In genomic region chrX:144301476-144301875, GRCm38 (mm10) we compare ENCODE assay signal across 13 mouse cellular contexts. TPM values are rescaled to one million over a fixed set of nuclear protein-coding genes. Genes with fewer than 3 reads are reported as not detected.
DNase-seq lines count a peak whose midpoint lies in the region; ATAC-seq and TF ChIP-seq lines count a peak whose summit lies in the region.
"Had no signal": no experiment of that assay in that cellular context is flagged by ENCODE, and none has a peak within 500 bp of the region (broad histone marks: within the 10 kb centered on the region; RNA-seq: fewer than 3 reads in every experiment).

No protein-coding gene starts in this region.

- H3K4me2 ChIP-seq in intestine, postnatal 0 days (replicated peaks; ENCODE audit: low read depth): no peak overlapping the region
- H3K4me2 ChIP-seq in intestine, embryonic 15.5 days (replicated peaks): no peak overlapping the region
- H3K4me2 ChIP-seq: neural tube, embryonic 12.5 days; stomach, embryonic 15.5 days had no signal

- no peak overlapping the region for H3K4me3 ChIP-seq in intestine, postnatal 0 days (ENCODE audit: low read depth, low read length)
- no peak overlapping the region for H3K4me3 ChIP-seq in intestine, embryonic 15.5 days (replicated peaks)
- H3K4me3 ChIP-seq: neural tube, embryonic 12.5 days; stomach, embryonic 15.5 days had no signal

- intact Hi-C loops in left cerebral cortex, postnatal 25 days (cut with DNase I): no loop called here

- no peaks in the 10 kb centered on the region for H3K36me3 ChIP-seq in intestine, postnatal 0 days (ENCODE audit: control insufficient read depth, insufficient read depth)
- no peaks in the 10 kb centered on the region for H3K36me3 ChIP-seq in intestine, embryonic 15.5 days
- H3K36me3 ChIP-seq: neural tube, embryonic 12.5 days; stomach, embryonic 15.5 days had no signal

- H3K9me3 ChIP-seq in intestine, postnatal 0 days (ENCODE audit: control insufficient read depth): no peaks in the 10 kb centered on the region
- H3K9me3 ChIP-seq in intestine, embryonic 15.5 days: no peaks in the 10 kb centered on the region
- H3K9me3 ChIP-seq: neural tube, embryonic 12.5 days; stomach, embryonic 15.5 days had no signal

- ATAC-seq in intestine, postnatal 0 days: no peak
- no peak for ATAC-seq in intestine, embryonic 15.5 days
- ATAC-seq: inflammation-experienced regulatory T-cells, adult 6 months had no signal

- no peak overlapping the region for H3K9ac ChIP-seq in intestine, postnatal 0 days (ENCODE audit: low read depth, low read length)
- no peak overlapping the region for H3K9ac ChIP-seq in intestine, embryonic 15.5 days
- H3K9ac ChIP-seq: neural tube, embryonic 12.5 days; stomach, embryonic 15.5 days had no signal

- TF ChIP-seq CTCF in intestine, postnatal 0 days (IDR thresholded peaks at IDR 0.05; ENCODE audit: low read depth): peak; percentile 77

- DNase-seq in embryo, embryonic 11 days: peak; percentile 5
- DNase-seq in embryo, embryonic 10 days (ENCODE audit: low spot score): no peak
- peak; percentile 11 to 46 for DNase-seq in left cerebral cortex, postnatal 25 days (ENCODE audit: low spot score in 2 of 2)
- DNase-seq in left cerebral cortex, adult 9 months (ENCODE audit: low spot score in 2 of 2): no peak
- DNase-seq in MN1 (ENCODE audit: low spot score): peak; percentile 38
- DNase-seq in urinary bladder, postnatal 14 days (ENCODE audit: low spot score): no peak
- DNase-seq: liver; right cerebral cortex, postnatal 14 days had no signal

- H3K4me1 ChIP-seq in intestine, postnatal 0 days (replicated peaks; ENCODE audit: control insufficient read depth, insufficient read depth, low read length): no peaks in the 10 kb centered on the region
- H3K4me1 ChIP-seq in intestine, embryonic 15.5 days (replicated peaks): no peaks in the 10 kb centered on the region
- H3K4me1 ChIP-seq: neural tube, embryonic 12.5 days; stomach, embryonic 15.5 days had no signal

- no peak overlapping the region for H3K27ac ChIP-seq in intestine, postnatal 0 days (ENCODE audit: low read depth, low read length)
- H3K27ac ChIP-seq in intestine, embryonic 15.5 days: no peak overlapping the region
- H3K27ac ChIP-seq: neural tube, embryonic 12.5 days; stomach, embryonic 15.5 days had no signal

- no peaks in the 10 kb centered on the region for H3K27me3 ChIP-seq in intestine, postnatal 0 days (replicated peaks; ENCODE audit: control insufficient read depth, insufficient read depth, low read length)
- no peaks in the 10 kb centered on the region for H3K27me3 ChIP-seq in intestine, embryonic 15.5 days (replicated peaks)
- H3K27me3 ChIP-seq: neural tube, embryonic 12.5 days; stomach, embryonic 15.5 days had no signal

- WGBS in intestine, postnatal 0 days: 78% methylated on average over 2 of the region's 2 CpGs
- 71% methylated on average over 2 of the region's 2 CpGs for WGBS in intestine, embryonic 15.5 days

RNA-seq across cellular contexts. Expression of gene Alg13, which starts 16.1 kb away (rescaled TPM):
- polyA plus RNA-seq in intestine, postnatal 0 days (2015; fragmentation: Nextera tagmentation; extraction: Ambion mirVana): 8.0 and 8.5 TPM in 2 replicates
- polyA plus RNA-seq in intestine, embryonic 15.5 days (2015; fragmentation: Nextera tagmentation; extraction: Ambion mirVana): 14.7 and 15.1 TPM in 2 replicates
- 10 to 100 TPM; 11.2 to 19.2 TPM for total RNA-seq in left cerebral cortex, postnatal 25 days (2021)

Comparison
In these comparisons a context has a peak if more than half of its experiments do, and no peak if none do; other contexts are left out.
1. DNase-seq: peak in embryo, embryonic 11 days (single experiment), left cerebral cortex, postnatal 25 days (2 of 2) and MN1 (single experiment); none in embryo, embryonic 10 days (single experiment), left cerebral cortex, adult 9 months (0 of 2) and urinary bladder, postnatal 14 days (single experiment).